Mouse (Mus musculus): Measurements from ENCODE around the gene Cavin1. TPM values are rescaled to one million over a fixed set of nuclear protein-coding genes. Genes with fewer than 3 reads are reported as not detected.

Cavin1 gene
- polyA plus RNA-seq, 1 experiment from 2014 or later = 30.1 TPM

GRCm38 (mm10) chr11:100994655-100995054 lies 24.0 kb upstream of the Cavin1 start:
- no peak overlapping the region for H3K4me3 ChIP-seq
- no peak overlapping the region for H3K4me2 ChIP-seq (replicated peaks)
- no peak for ATAC-seq (replicated peaks)
- no peak overlapping the region for H3K9ac ChIP-seq (replicated peaks)
- no peak overlapping the region for H3K27ac ChIP-seq (replicated peaks)
- H3K36me3 ChIP-seq = no peaks in the 10 kb centered on the region
- no peaks in the 10 kb centered on the region for H3K4me1 ChIP-seq
- no peaks in the 10 kb centered on the region for H3K27me3 ChIP-seq
- no peaks in the 10 kb centered on the region for H3K9me3 ChIP-seq
- WGBS = 76% methylated on average over 5 of the region's 5 CpGs

- no peak for ATAC-seq (replicated peaks)
- no peaks in the 10 kb centered on the region for H3K9me3 ChIP-seq
- H3K4me1 ChIP-seq = no peaks in the 10 kb centered on the region
- H3K27me3 ChIP-seq = no peaks in the 10 kb centered on the region
- H3K36me3 ChIP-seq = no peaks in the 10 kb centered on the region
- H3K9ac ChIP-seq (replicated peaks) = no peak overlapping the region
- H3K27ac ChIP-seq (replicated peaks) = no peak overlapping the region
- WGBS = 65% methylated on average over 9 of the region's 9 CpGs
- no peak overlapping the region for H3K4me3 ChIP-seq
- no peak overlapping the region for H3K4me2 ChIP-seq (replicated peaks)
Observed at GRCm38 (mm10) chr11:100994233-100994632, 23.5 kb upstream of the Cavin1 start.

GRCm38 (mm10) chr11:100993437-100993836 lies 22.8 kb upstream of the Cavin1 start:
- ATAC-seq (replicated peaks) = no peak
- H3K9ac ChIP-seq (replicated peaks) = no peak overlapping the region
- H3K9me3 ChIP-seq = no peaks in the 10 kb centered on the region
- H3K27ac ChIP-seq (replicated peaks) = no peak overlapping the region
- H3K4me3 ChIP-seq = no peak overlapping the region
- 66% methylated on average over 2 of the region's 2 CpGs for whole genome bisulfite sequencing
- H3K4me1 ChIP-seq = no peaks in the 10 kb centered on the region
- no peak overlapping the region for H3K4me2 ChIP-seq (replicated peaks)
- no peaks in the 10 kb centered on the region for H3K36me3 ChIP-seq
- no peaks in the 10 kb centered on the region for H3K27me3 ChIP-seq

- 29% methylated on average over 6 of the region's 6 CpGs for WGBS
Observed at GRCm38 (mm10) chr11:100991027-100991534, 20.4 kb upstream of the Cavin1 start.

GRCm38 (mm10) chr11:100989666-100990065 lies 19.0 kb upstream of the Cavin1 start:
- ATAC-seq (replicated peaks) = no peak
- WGBS = 69% methylated on average over 2 of the region's 2 CpGs
- no peak overlapping the region for H3K4me3 ChIP-seq
- H3K36me3 ChIP-seq = no peaks in the 10 kb centered on the region
- no peak overlapping the region for H3K9ac ChIP-seq (replicated peaks)
- H3K9me3 ChIP-seq = no peaks in the 10 kb centered on the region
- no peaks in the 10 kb centered on the region for H3K27me3 ChIP-seq
- no peak overlapping the region for H3K27ac ChIP-seq (replicated peaks)
- H3K4me2 ChIP-seq (replicated peaks) = no peak overlapping the region
- H3K4me1 ChIP-seq = no peaks in the 10 kb centered on the region

More at GRCm38 (mm10) chr11:100991027-100991534, 20.4 kb upstream of the Cavin1 start:
- no peak for ATAC-seq (replicated peaks)
- Histone ChIP-seq H3K36me3 (no peaks in the 10 kb centered on the region), H3K27ac (replicated peaks) (no peak overlapping the region), H3K9ac (replicated peaks) (no peak overlapping the region), H3K4me1 (no peaks in the 10 kb centered on the region), H3K4me2 (replicated peaks) (no peak overlapping the region), H3K4me3 (no peak overlapping the region), H3K9me3 (no peaks in the 10 kb centered on the region), H3K27me3 (no peaks in the 10 kb centered on the region)

- Histone ChIP-seq H3K9ac (replicated peaks) (no peak overlapping the region), H3K27me3 (no peaks in the 10 kb centered on the region), H3K27ac (replicated peaks) (no peak overlapping the region), H3K4me2 (replicated peaks) (no peak overlapping the region), H3K4me1 (no peaks in the 10 kb centered on the region), H3K36me3 (no peaks in the 10 kb centered on the region), H3K4me3 (no peak overlapping the region), H3K9me3 (no peaks in the 10 kb centered on the region)
- WGBS = 84% methylated on average over 3 of the region's 3 CpGs
- ATAC-seq (replicated peaks) = no peak
Observed at GRCm38 (mm10) chr11:100988674-100989073, 18.0 kb upstream of the Cavin1 start.

- no peak overlapping the region for H3K27ac ChIP-seq (replicated peaks)
- peaks cover 5% of the 10 kb centered on the region; the same call in 1 of the 2 replicates for H3K27me3 ChIP-seq
- WGBS = 47% methylated on average over 3 of the region's 3 CpGs
- ATAC-seq (replicated peaks) = no peak
- H3K9ac ChIP-seq (replicated peaks) = no peak overlapping the region
- H3K4me1 ChIP-seq = peaks cover 5% of the 10 kb centered on the region
- H3K9me3 ChIP-seq = no peaks in the 10 kb centered on the region
- no peak overlapping the region for H3K4me2 ChIP-seq (replicated peaks)
- H3K36me3 ChIP-seq = no peaks in the 10 kb centered on the region
- no peak overlapping the region for H3K4me3 ChIP-seq
Observed at GRCm38 (mm10) chr11:100985607-100986006, 14.9 kb upstream of the Cavin1 start.

- no peak overlapping the region for H3K4me2 ChIP-seq (replicated peaks)
- WGBS = 81% methylated on average over 7 of the region's 7 CpGs
Observed at GRCm38 (mm10) chr11:100983778-100984131, 13.1 kb upstream of the Cavin1 start.

GRCm38 (mm10) chr11:100983125-100983777 lies 12.6 kb upstream of the Cavin1 start:
- H3K9me3 ChIP-seq = no peaks in the 10 kb centered on the region
- no peak overlapping the region for H3K27ac ChIP-seq (replicated peaks)
- WGBS = 2% methylated on average over 20 of the region's 20 CpGs
- H3K4me3 ChIP-seq = peak overlapping the region; percentile 29
- peaks cover 8% of the 10 kb centered on the region; the same call in 1 of the 2 replicates for H3K27me3 ChIP-seq
- no peaks in the 10 kb centered on the region for H3K36me3 ChIP-seq
- ATAC-seq (replicated peaks) = 0 out of 2 replicates have a peak, but pooled peaks have one; percentile 48
- H3K9ac ChIP-seq (replicated peaks) = peak overlapping the region; percentile 38; the same call in 1 of the 2 replicates
- H3K4me2 ChIP-seq (replicated peaks) = peak overlapping the region; percentile 50
- H3K4me1 ChIP-seq = peaks cover 5% of the 10 kb centered on the region

More at GRCm38 (mm10) chr11:100983778-100984131, 13.1 kb upstream of the Cavin1 start:
- peaks cover 5% of the 10 kb centered on the region for H3K4me1 ChIP-seq
- ATAC-seq (replicated peaks) = no peak
- no peak overlapping the region for H3K4me3 ChIP-seq
- H3K27ac ChIP-seq (replicated peaks) = no peak overlapping the region
- no peaks in the 10 kb centered on the region for H3K9me3 ChIP-seq
- H3K27me3 ChIP-seq = peaks cover 8% of the 10 kb centered on the region; the same call in 1 of the 2 replicates
- no peaks in the 10 kb centered on the region for H3K36me3 ChIP-seq
- no peak overlapping the region for H3K9ac ChIP-seq (replicated peaks)

GRCm38 (mm10) chr11:100982087-100982486 lies 11.4 kb upstream of the Cavin1 start:
- no peaks in the 10 kb centered on the region for H3K9me3 ChIP-seq
- 12% methylated on average over 8 of the region's 8 CpGs for WGBS
- peaks cover 8% of the 10 kb centered on the region; the same call in 1 of the 2 replicates for H3K27me3 ChIP-seq
- no peaks in the 10 kb centered on the region for H3K36me3 ChIP-seq
- H3K9ac ChIP-seq (replicated peaks) = no peak overlapping the region
- H3K4me3 ChIP-seq = no peak overlapping the region
- H3K4me2 ChIP-seq (replicated peaks) = no peak overlapping the region
- no peak overlapping the region for H3K27ac ChIP-seq (replicated peaks)
- H3K4me1 ChIP-seq = peaks cover 5% of the 10 kb centered on the region
- no peak for ATAC-seq (replicated peaks)

GRCm38 (mm10) chr11:100981236-100981635 lies 10.5 kb upstream of the Cavin1 start:
- H3K4me1 ChIP-seq = peaks cover 5% of the 10 kb centered on the region
- no peak overlapping the region for H3K9ac ChIP-seq (replicated peaks)
- no peak for ATAC-seq (replicated peaks)
- no peak overlapping the region for H3K4me3 ChIP-seq
- H3K27me3 ChIP-seq = peaks cover 8% of the 10 kb centered on the region; the same call in 1 of the 2 replicates
- H3K27ac ChIP-seq (replicated peaks) = no peak overlapping the region
- no peaks in the 10 kb centered on the region for H3K9me3 ChIP-seq
- H3K36me3 ChIP-seq = no peaks in the 10 kb centered on the region
- H3K4me2 ChIP-seq (replicated peaks) = no peak overlapping the region
- 61% methylated on average over 3 of the region's 3 CpGs for WGBS

- Histone ChIP-seq H3K4me2 (replicated peaks) (no peak overlapping the region), H3K9me3 (no peaks in the 10 kb centered on the region), H3K36me3 (no peaks in the 10 kb centered on the region), H3K27ac (replicated peaks) (no peak overlapping the region), H3K4me1 (peaks cover 5% of the 10 kb centered on the region), H3K27me3 (peaks cover 9% of the 10 kb centered on the region; the same call in 1 of the 2 replicates), H3K9ac (replicated peaks) (no peak overlapping the region), H3K4me3 (no peak overlapping the region)
- WGBS = 63% methylated on average over 1 of the region's 1 CpGs
- no peak for ATAC-seq (replicated peaks)
Observed at GRCm38 (mm10) chr11:100980438-100980837, 9.8 kb upstream of the Cavin1 start.

Measured in forebrain, embryonic 15.5 days (tissue).